Mouse (Mus musculus) G1E (cell line): Measurements from ENCODE around the gene Nqo1.

ENCODE experiments used
- CTCF ChIP-seq: IDR thresholded peaks from 2 replicates; pipeline ENCODE4 v1.5.1; 2012; ENCODE audit warnings: low read depth, low read length, inconsistent platforms, mixed read lengths
- GATA1 ChIP-seq: IDR thresholded peaks from 2 replicates; pipeline ENCODE4 v1.6.1; 2012; ENCODE audit warnings: borderline replicate concordance, low read length, inconsistent platforms, mixed read lengths
- GATA2 ChIP-seq: IDR thresholded peaks from 2 replicates; pipeline ENCODE4 v1.6.1; 2012; ENCODE audit warnings: low read depth, low read length, inconsistent platforms, borderline replicate concordance
- TAL1 ChIP-seq: conservative IDR thresholded peaks from 2 replicates; pipeline ENCODE4 v1.6.1; 2012; ENCODE audit warnings: low read depth, low read length, inconsistent platforms, mixed read lengths

- TF ChIP-seq TAL1 (no peak), CTCF (no peak), GATA1 (no peak), GATA2 (no peak)
Observed at GRCm38 (mm10) chr8:107424176-107424575, 21.2 kb upstream of the Nqo1 start.
